Mouse (Mus musculus): ENCODE measurements at regions not wholly inside any gene's neighbourhood (a gene's known extent, or its start where the extent isn't known, plus 50 kb on each side); places are given as distances from the start of the nearest gene placed in this dataset.
A peak's percentile ranks its signal among the peaks of the same experiment; 100 is the strongest.
"Not testable (repeated sequence)": the region's sequence is repeated elsewhere in the genome, so short reads cannot be mapped to it uniquely, and the experiment has no call there.

GRCm38 (mm10) chr3:46771805-46772204 is 323.8 kb upstream of the Pabpc4l start:
- DNase-seq (ENCODE audit: low spot score in 2 of 2), result no peak

DNA sequence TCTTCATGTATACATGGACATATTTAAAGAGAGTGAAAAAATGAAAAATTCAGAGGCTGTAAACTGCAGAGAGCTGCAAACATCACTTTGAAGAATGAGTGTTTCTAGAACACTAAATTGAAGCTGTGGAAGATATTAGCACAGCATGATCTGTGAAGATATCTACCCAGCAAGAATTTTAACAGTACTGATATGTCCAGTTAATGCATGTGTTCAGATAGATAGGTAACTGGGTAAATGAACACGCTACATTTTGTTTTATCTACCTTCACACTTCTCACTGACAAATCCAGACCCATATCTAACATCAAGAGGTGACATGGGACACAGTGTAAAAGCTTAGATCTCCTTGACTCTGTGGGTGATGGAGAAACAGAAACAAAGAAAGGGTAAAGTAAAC is 316.9 kb upstream of the Pabpc4l start:
- no peak for DNase-seq (ENCODE audit: low spot score in 2 of 2)

DNA sequence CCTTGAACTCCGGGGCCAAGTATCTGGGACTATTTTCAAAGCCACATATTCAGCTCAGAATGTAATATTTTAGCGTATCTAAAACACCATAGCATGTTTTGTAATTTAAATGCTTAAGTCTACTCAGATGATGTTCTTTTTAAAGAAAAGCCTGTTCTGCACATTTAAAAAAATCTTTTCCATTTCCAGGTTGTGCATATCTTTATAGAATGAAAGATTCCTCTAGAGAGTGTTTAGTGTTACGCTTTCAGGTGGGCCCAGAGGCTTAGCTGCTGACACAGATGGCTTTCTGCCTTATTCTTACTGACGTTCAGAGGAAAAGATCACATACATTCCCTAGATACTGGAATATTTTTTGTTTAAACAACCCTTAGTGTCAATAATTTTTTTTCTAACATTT is 310.5 kb upstream of the Pabpc4l start:
- no peak for DNase-seq (ENCODE audit: low spot score in 2 of 2)

DNA sequence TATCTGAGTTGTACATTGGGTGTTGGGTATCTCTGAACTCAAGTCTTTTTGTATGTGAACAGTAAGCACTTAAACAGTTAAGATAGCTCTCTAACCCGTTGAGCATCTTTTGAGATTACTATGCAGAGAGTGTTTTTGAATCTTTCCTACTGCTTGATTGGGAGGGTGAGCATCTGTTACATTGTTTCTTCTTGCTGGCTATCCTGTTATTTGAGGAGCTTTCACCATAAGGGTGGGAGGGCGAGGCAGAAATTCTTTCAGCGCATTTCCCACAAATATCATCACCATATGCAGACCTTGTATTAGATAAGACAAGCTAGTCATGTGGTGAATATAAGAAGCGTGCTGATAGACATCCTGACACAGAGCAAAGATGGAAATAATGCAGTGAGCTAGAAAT is 279.7 kb upstream of the Pabpc4l start:
- peak; percentile 2 to 12 for DNase-seq (ENCODE audit: low spot score in 2 of 2)

- DNase-seq (ENCODE audit: low spot score in 2 of 2), result no peak
Measured at GRCm38 (mm10) chr3:46701649-46702048, 253.6 kb upstream of the Pabpc4l start.

- not testable (repeated sequence) for DNase-seq (ENCODE audit: low spot score in 2 of 2)
Measured at GRCm38 (mm10) chr3:46687680-46688420, 239.8 kb upstream of the Pabpc4l start.
